Mouse (Mus musculus) lung, adult 18-20 months (tissue): ENCODE data around the gene Pin4.
"Not testable (repeated sequence)": the region's sequence is repeated elsewhere in the genome, so short reads cannot be mapped to it uniquely, and the experiment has no call there.

ENCODE experiments used
- DNase-seq, 2 experiments: peaks; one replicate each; pipeline ENCODE4 v3.0.0; 2022; ENCODE audit warnings: mixed read lengths in 2 of 2

Gene Pin4

DNA sequence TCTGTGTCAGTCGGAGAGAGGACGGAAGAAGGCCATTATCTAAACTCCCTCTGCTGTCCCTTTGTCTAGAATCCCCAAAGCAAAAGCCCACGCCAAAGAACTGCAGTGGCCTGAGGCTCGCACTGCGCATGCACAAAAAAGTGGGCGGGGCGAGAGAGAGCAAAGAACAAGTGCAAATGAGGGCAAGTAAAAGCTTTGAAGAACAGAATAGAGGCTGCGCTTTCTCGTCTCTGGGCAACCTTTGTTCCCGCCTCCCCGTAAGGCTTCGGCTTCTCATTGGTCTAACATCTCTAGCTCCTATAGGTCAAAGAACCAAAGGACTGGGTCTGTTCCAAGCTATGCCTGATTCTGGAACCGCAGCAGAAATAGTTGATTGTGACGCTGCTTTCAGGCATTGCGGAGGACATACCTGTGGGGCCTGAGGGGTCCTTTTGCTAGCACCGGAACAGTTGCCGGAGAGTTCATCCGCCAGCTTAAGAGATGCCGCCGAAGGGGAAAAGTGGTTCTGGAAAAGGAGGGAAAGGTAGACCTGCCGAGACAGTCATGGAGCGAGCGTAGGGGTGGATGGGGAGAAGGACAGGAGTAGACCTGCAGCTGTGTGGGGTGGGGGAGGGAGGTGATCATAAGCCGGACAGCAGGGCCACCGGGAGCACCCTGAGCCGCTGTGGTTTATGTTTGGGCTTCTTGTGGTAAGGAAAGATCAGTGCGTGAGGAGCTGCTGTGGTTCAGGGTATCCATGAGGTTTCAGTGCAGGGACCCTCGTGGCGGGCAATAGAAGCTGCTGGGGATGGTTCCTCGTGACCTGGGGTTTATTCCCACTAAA is at the start of gene Pin4:
Pin4 (plus strand) TSS at position 406 of the 823 bp plus-strand sequence.
- peak; percentile 95 to 96 for DNase-seq

GRCm38 (mm10) chrX:102070591-102071471 is 48.4 kb upstream of the Pin4 start, which contains the start of gene Rtl5:
Gene Rtl5 (minus strand): TSS chrX:102071304.
- DNase-seq: peak; percentile 80 to 84

- DNase-seq: no peak
These were observed 47.7 kb upstream of the Pin4 start for GRCm38 (mm10) chrX:102071517-102071916.

GRCm38 (mm10) chrX:102073605-102074325 is 45.5 kb upstream of the Pin4 start:
- no peak for DNase-seq

- no peak for DNase-seq
These were observed 44.8 kb upstream of the Pin4 start for GRCm38 (mm10) chrX:102074435-102074834.

GRCm38 (mm10) chrX:102075158-102075557 is 44.1 kb upstream of the Pin4 start:
- no peak for DNase-seq

DNA sequence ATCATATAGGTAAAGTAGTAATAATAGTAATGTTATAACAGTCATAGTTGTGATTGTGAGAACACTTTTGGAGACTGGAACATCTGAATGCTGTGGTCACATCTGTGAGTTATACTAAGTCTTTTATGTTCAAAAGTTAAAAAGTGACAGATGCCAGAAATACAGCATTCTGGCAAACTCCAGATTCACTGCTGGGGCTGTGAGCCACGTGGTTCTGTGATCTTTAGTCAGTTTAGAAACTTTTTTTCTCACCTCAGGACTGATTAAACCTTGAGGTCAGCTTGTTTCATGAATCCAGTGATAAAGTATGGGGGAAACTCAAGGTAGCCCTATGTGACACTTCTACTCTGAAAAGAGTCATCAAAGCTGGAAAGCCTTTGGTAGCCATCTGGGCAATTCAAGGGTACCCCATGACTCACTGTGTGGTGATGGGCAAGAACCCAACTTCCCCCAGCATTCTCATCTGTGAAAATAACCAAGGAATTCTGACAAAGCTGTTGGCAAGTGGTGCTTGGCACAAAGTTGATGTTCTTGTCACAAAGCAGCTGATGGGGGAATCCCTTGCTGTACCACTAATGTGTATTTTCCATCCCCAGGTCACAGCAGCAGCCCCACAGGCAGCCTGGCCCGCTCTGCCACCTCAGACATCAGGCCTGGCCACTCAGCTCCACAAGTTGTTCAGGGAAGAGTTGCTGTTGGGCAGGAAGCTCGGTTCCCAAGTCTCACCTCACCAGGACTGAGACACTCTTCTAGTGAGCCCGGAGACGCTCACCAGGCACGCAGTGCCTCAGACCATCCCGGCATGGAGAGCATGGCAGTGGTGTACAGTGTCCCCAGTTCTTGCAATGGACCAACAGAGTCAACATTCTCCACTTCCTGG is 42.1 kb upstream of the Pin4 start:
- DNase-seq: no peak

GRCm38 (mm10) chrX:102081076-102081475 is 38.2 kb upstream of the Pin4 start:
- no peak for DNase-seq

- DNase-seq: no peak
These were observed 37.5 kb upstream of the Pin4 start for GRCm38 (mm10) chrX:102081573-102082279.

DNA sequence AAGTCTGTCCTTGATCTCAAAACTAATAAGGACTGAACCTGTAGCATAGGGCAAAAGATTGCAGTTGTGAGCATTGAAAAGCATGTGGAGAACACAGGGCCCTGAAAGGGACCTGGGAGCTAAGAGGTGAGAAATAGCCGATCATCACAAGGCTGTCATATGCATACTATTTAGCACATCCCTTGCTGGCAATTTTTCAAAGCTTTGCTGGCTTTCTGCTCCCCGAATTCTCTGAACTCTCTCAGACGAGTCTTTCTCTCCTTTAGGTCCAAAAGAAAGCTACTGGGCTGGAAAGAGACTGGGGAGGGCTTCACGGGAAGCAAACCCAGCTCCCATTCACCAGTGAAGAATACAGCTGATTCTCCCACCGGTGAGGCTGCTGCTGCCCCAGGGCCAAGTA is 36.9 kb upstream of the Pin4 start:
- DNase-seq: no peak

DNA sequence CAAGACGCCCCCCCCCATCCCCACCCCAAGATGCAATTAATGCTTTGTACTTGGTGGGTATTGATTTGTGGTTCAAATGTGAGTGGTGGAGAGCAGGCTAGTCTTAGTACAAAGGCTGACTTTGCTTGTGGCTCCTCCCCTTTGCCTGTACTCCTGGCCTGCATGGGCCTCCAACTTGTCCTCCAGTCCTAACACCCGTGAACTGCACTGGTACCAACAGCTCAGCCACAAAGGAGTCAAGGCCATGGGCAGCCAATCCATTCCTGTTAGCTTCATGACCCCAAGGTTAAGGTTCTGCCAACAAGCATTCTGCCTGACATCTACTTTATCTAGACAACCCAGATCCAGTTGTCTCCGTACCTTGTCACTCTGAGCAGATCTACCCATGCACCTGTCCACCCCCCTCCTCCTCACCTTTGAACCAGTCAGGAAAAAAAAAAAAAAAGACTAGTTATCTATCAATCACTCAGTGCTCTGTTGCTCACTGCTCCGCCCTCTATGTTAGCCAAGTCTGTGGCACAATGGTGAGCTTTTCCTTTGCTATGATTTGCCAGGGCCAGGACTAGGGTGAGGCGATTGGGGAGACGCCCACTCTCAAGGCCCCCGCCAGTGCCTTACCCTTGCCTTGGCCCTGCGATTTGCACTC is 33.3 kb upstream of the Pin4 start:
- DNase-seq: no peak

GRCm38 (mm10) chrX:102090605-102091004 is 28.6 kb upstream of the Pin4 start:
- DNase-seq: no peak

GRCm38 (mm10) chrX:102094381-102094904 is 24.8 kb upstream of the Pin4 start:
- DNase-seq: no peak

DNA sequence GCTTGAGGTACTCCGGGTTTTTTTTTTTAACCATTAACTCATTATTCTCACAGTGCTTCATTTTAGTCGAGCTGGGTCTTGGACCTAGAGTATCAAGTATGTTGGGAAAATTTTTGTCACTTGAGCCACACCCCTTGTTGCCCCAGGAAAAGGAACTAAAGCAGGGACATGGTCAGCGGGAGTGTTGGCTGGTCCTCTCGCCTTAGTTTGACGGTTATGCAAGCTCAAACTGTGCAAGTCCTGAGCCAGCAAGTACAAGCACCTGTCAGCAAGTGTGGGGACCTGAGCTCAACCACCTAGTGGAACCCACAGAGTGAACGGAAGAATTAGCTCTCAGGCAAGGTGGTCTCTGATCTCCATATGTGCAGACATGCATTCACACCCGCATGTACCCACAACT is 17.4 kb upstream of the Pin4 start:
- DNase-seq: peak; percentile 12 to 33

- DNase-seq: not testable (repeated sequence)
These were observed 15.4 kb upstream of the Pin4 start for GRCm38 (mm10) chrX:102103830-102104229.

DNA sequence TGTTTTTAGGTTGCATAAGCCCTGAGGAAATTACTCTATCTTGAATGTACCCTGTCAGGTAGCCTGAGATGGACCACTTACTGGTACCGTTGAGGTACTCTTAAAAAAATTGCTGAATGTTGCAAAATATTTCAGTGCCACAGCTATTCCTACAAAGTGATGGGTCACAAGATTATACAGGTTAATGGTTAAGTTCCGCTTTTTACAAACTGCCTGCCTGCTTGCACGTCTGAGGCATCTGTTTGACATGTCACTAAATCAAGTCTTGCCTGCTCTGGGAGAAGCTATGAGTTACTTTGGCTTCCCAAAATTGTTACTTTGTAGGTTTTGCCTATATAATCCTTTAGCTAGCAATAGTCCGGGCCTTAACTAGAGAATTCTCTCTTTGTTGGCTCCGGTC is 9.9 kb upstream of the Pin4 start:
- not testable (repeated sequence) for DNase-seq

DNA sequence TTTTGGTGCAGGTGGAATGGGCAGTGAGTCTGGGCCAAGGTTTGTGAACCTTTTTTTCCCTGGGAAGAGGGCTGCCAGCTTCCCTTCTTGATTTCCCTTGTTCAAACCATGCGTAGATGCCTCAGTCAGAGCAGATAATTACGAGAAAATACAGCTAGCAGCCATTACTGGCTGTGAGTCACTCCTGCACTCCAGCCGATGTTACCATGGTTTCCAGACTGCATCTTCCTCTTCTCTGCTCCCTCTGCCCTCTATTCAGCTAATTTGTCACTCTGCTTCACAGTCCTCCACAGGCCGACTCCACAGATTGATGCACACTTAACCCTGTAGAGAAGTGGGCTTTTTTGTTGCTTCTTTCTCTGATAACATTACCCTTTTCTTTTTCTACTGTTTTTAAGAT is 3.6 kb upstream of the Pin4 start:
- no peak for DNase-seq

DNA sequence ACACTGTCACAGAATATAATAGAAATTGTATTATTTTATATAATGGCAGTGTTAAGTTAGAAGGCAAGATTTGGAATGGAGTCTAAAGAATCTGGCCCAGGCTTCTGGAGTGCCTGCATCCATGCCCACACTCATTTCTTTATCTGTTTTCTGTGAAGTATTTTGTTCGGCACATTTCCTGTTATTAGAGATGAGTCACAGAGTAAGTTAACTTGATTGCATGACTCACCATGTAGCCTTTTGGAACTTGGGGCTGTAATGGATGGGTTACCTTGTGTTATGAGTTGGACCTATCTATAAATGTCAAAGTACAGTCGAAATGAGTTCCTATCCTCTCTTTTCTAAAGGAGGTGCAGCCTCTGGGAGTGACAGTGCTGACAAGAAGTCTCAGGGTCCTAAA is 2.1 kb downstream of the Pin4 start:
- no peak for DNase-seq

GRCm38 (mm10) chrX:102141157-102141556 is 21.9 kb downstream of the Pin4 start:
- no peak for DNase-seq

- DNase-seq: peak; percentile 92
These were observed 37.6 kb downstream of the Pin4 start, which contains the start of gene Ercc6l for GRCm38 (mm10) chrX:102156618-102157422. Gene Ercc6l (minus strand): TSS chrX:102157091.
